Mouse (Mus musculus) MEL (cell line): ENCODE results near the gene Brsk2. TPM values are rescaled to one million over a fixed set of nuclear protein-coding genes. Genes with fewer than 3 reads are reported as not detected.

Experiments used
- DNase-seq: peaks from one replicate; pipeline ENCODE4 v3.0.0; 2011; ENCODE audit warnings: low read depth, low spot score
- H3K27ac ChIP-seq: 2 replicates; pipeline ENCODE4 v1.5.1; 2012; ENCODE audit warnings: low read depth, mild to moderate bottlenecking, control low read depth, low read length, moderate library complexity; ENCODE audit not compliant: control insufficient read depth
- H3K27me3 ChIP-seq, 2 experiments: fragments of 150-350 bp in 1 of 2; sonication (generic) in 1 of 2; 2 replicates each; pipeline ENCODE4 v1.6.1; 2012; ENCODE audit warnings: low read length in 2 of 2, mild to moderate bottlenecking in 2 of 2, improper control_type of control experiment in 1 of 2, moderate library complexity in 1 of 2; ENCODE audit not compliant: insufficient read depth in 2 of 2, control insufficient read depth in 1 of 2
- H3K36me3 ChIP-seq, 2 experiments: 2 replicates each; pipeline ENCODE4 v1.6.1; 2012 to 2014; ENCODE audit warnings: low read length in 2 of 2, improper control_type of control experiment in 1 of 2, inconsistent platforms in 1 of 2, mild to moderate bottlenecking in 1 of 2; ENCODE audit not compliant: insufficient read depth in 2 of 2, control insufficient read depth in 1 of 2
- H3K4me1 ChIP-seq, 2 experiments: fragments of 150-350 bp in 1 of 2; sonication (generic) in 1 of 2; 2 replicates each; pipeline ENCODE4 v1.6.1; 2012; ENCODE audit warnings: low read length in 2 of 2, improper control_type of control experiment in 1 of 2, mild to moderate bottlenecking in 1 of 2; ENCODE audit not compliant: insufficient read depth in 2 of 2, control insufficient read depth in 1 of 2
- H3K4me3 ChIP-seq, 2 experiments: fragments of 150-350 bp in 1 of 2; sonication (generic) in 1 of 2; 2 replicates each; pipeline ENCODE4 v1.5.1; 2012; ENCODE audit warnings: low read depth in 2 of 2, low read length in 2 of 2, mild to moderate bottlenecking in 2 of 2, moderate library complexity in 2 of 2, control low read depth in 1 of 2, improper control_type of control experiment in 1 of 2; ENCODE audit not compliant: control insufficient read depth in 1 of 2, insufficient read depth in 1 of 2
- H3K79me2 ChIP-seq: 2 replicates; pipeline ENCODE4 v1.6.1; 2012; ENCODE audit warnings: mild to moderate bottlenecking, low read length, moderate library complexity; ENCODE audit not compliant: control insufficient read depth, poor library complexity, insufficient read depth
- H3K9ac ChIP-seq: 2 replicates; pipeline ENCODE4 v1.6.1; 2012; ENCODE audit warnings: low read depth, mild to moderate bottlenecking, control low read depth, low read length, moderate library complexity; ENCODE audit not compliant: control insufficient read depth, poor library complexity, severe bottlenecking
- H3K9me3 ChIP-seq: fragments of 150-350 bp; sonication (generic); replicated peaks from 2 replicates; pipeline ENCODE4 v1.6.1; 2012; ENCODE audit warnings: mild to moderate bottlenecking, low read length, improper control_type of control experiment, moderate library complexity; ENCODE audit not compliant: insufficient read depth
- BHLHE40 ChIP-seq: IDR thresholded peaks from 2 replicates; pipeline ENCODE4 v1.6.1; 2012; ENCODE audit warnings: low read depth, mild to moderate bottlenecking, inconsistent platforms, low read length, improper control_type of control experiment, borderline replicate concordance
- CHD2 ChIP-seq: IDR thresholded peaks from 2 replicates; pipeline ENCODE4 v1.6.1; 2011; ENCODE audit warnings: low read length, improper control_type of control experiment
- CTCF ChIP-seq, 3 experiments: IDR thresholded peaks in 2 of 3; conservative IDR thresholded peaks in 1 of 3; 2 replicates each; pipeline ENCODE4 v1.5.1; 2011 to 2012; ENCODE audit warnings: low read length in 3 of 3, low read depth in 2 of 3, mild to moderate bottlenecking in 2 of 3, improper control_type of control experiment in 1 of 3, inconsistent platforms in 1 of 3, mixed read lengths in 1 of 3, moderate library complexity in 1 of 3; ENCODE audit not compliant: control insufficient read depth in 1 of 3, insufficient read depth in 1 of 3, poor library complexity in 1 of 3, severe bottlenecking in 1 of 3
- EP300 ChIP-seq, 2 experiments: IDR thresholded peaks; 2 replicates each; pipeline ENCODE4 v1.6.1; 2011; ENCODE audit warnings: improper control_type of control experiment in 2 of 2, low read length in 2 of 2, low read depth in 1 of 2, mild to moderate bottlenecking in 1 of 2
- GABPA ChIP-seq: IDR thresholded peaks from 2 replicates; pipeline ENCODE4 v1.6.1; 2012; ENCODE audit warnings: low read depth, mild to moderate bottlenecking, inconsistent platforms, low read length, improper control_type of control experiment, moderate library complexity
- JUND ChIP-seq: IDR thresholded peaks from 2 replicates; pipeline ENCODE4 v1.6.1; 2011; ENCODE audit warnings: low read depth, mild to moderate bottlenecking, improper control_type of control experiment, low read length
- MAFK ChIP-seq: IDR thresholded peaks from 2 replicates; pipeline ENCODE4 v1.6.1; 2011; ENCODE audit warnings: low read depth, mild to moderate bottlenecking, low read length, improper control_type of control experiment, borderline replicate concordance
- MXI1 ChIP-seq: IDR thresholded peaks from 2 replicates; pipeline ENCODE4 v1.6.1; 2011; ENCODE audit warnings: mild to moderate bottlenecking, low read depth, low read length, improper control_type of control experiment
- MYC ChIP-seq: IDR thresholded peaks from 2 replicates; pipeline ENCODE4 v1.6.1; 2011; ENCODE audit warnings: low read depth, mild to moderate bottlenecking, low read length, improper control_type of control experiment, moderate library complexity
- NELFE ChIP-seq: IDR thresholded peaks from 2 replicates; pipeline ENCODE4 v1.6.1; 2011; ENCODE audit warnings: low read depth, low read length, improper control_type of control experiment
- POLR2A ChIP-seq, 2 experiments: IDR thresholded peaks; 2 replicates each; pipeline ENCODE4 v1.6.1; 2011 to 2012; ENCODE audit warnings: low read length in 2 of 2, mild to moderate bottlenecking in 2 of 2, control low read depth in 1 of 2, improper control_type of control experiment in 1 of 2, low read depth in 1 of 2, moderate library complexity in 1 of 2; ENCODE audit not compliant: control insufficient read depth in 1 of 2, insufficient read depth in 1 of 2, poor library complexity in 1 of 2
- SIN3A ChIP-seq: IDR thresholded peaks from 2 replicates; pipeline ENCODE4 v1.6.1; 2012; ENCODE audit warnings: low read length, improper control_type of control experiment, inconsistent platforms
- TAL1 ChIP-seq: IDR thresholded peaks from 2 replicates; pipeline ENCODE4 v1.6.1; 2012; ENCODE audit warnings: mild to moderate bottlenecking, inconsistent platforms, low read length, moderate library complexity, mixed read lengths
- TBP ChIP-seq: IDR thresholded peaks from 2 replicates; pipeline ENCODE4 v1.8.0; 2011; ENCODE audit warnings: low read depth, low read length, improper control_type of control experiment
- TCF12 ChIP-seq: IDR thresholded peaks from 2 replicates; pipeline ENCODE4 v1.6.1; 2014; ENCODE audit warnings: low read depth, mild to moderate bottlenecking, inconsistent platforms, low read length, improper control_type of control experiment, moderate library complexity
- UBTF ChIP-seq: IDR thresholded peaks from 2 replicates; pipeline ENCODE4 v1.6.1; 2012; ENCODE audit warnings: low read depth, mild to moderate bottlenecking, inconsistent platforms, low read length, improper control_type of control experiment, moderate library complexity, borderline replicate concordance; ENCODE audit not compliant: insufficient read depth
- USF2 ChIP-seq, 2 experiments: IDR thresholded peaks; 2 replicates each; pipeline ENCODE4 v1.6.1; 2011 to 2012; ENCODE audit warnings: improper control_type of control experiment in 2 of 2, low read length in 2 of 2, borderline replicate concordance in 1 of 2, inconsistent platforms in 1 of 2, low read depth in 1 of 2, mild to moderate bottlenecking in 1 of 2; ENCODE audit not compliant: insufficient read depth in 1 of 2
- ZC3H11A ChIP-seq: IDR thresholded peaks from 2 replicates; pipeline ENCODE4 v1.6.1; 2012; ENCODE audit warnings: low read depth, mild to moderate bottlenecking, inconsistent platforms, low read length, improper control_type of control experiment
- ZMIZ1 ChIP-seq: IDR thresholded peaks from 2 replicates; pipeline ENCODE4 v1.6.1; 2012; ENCODE audit warnings: low read depth, mild to moderate bottlenecking, inconsistent platforms, low read length, improper control_type of control experiment, moderate library complexity
- polyA plus RNA-seq, 2 experiments: library from polyadenylated mRNA; stranded (reverse) in 1 of 2; unstranded in 1 of 2; fragments of >175 nt in 1 of 2; fragments of >200 nt in 1 of 2; gene quantifications; 2 replicates each; pipeline versions ENCODE4 v1.2.1 to v1.2.4; 2012; ENCODE audit warnings: low replicate concordance in 2 of 2, low read depth in 1 of 2; ENCODE audit not compliant: insufficient read length in 2 of 2, insufficient read depth in 1 of 2, missing spikeins in 1 of 2
- total RNA-seq: library from RNA; depleted of rRNA; stranded (reverse); fragments of 300-350 nt; gene quantifications from 2 replicates; pipeline ENCODE4 v1.2.3, GENCODE M21; 2012

The Brsk2 gene
- total and polyA plus RNA-seq, 3 experiments: 0.13 to 0.19 TPM; not detected in 1

GRCm38 (mm10) chr7:141949799-141950103 is 200 bp downstream of the Brsk2 start (continued):
- TF ChIP-seq USF2 (IDR thresholded peaks at IDR 0.05; ENCODE audit: borderline replicate concordance in 1 of 2, insufficient read depth in 1 of 2, low read depth in 1 of 2, low read length in 2 of 2) (no peak), TBP (no peak), MAFK (no peak), TAL1 (no peak)

GRCm38 (mm10) chr7:141950104-141951013 is 808 bp downstream of the Brsk2 start:
- Histone ChIP-seq H3K4me3 (no peak overlapping the region), H3K27ac (no peak overlapping the region), H3K27me3 (0 out of 4 replicates have a peak, but pooled peaks cover 0 to 1% of the 10 kb centered on the region in 2 experiments), H3K36me3 (no peaks in the 10 kb centered on the region), H3K9ac (no peak overlapping the region), H3K9me3 (no peaks in the 10 kb centered on the region), H3K4me1 (no peaks in the 10 kb centered on the region), H3K79me2 (no peaks in the 10 kb centered on the region)
- TF ChIP-seq CHD2 (no peak), TCF12 (no peak), SIN3A (no peak), ZMIZ1 (no peak), ZC3H11A (no peak), MXI1 (no peak)
- DNase-seq: no peak

DNA sequence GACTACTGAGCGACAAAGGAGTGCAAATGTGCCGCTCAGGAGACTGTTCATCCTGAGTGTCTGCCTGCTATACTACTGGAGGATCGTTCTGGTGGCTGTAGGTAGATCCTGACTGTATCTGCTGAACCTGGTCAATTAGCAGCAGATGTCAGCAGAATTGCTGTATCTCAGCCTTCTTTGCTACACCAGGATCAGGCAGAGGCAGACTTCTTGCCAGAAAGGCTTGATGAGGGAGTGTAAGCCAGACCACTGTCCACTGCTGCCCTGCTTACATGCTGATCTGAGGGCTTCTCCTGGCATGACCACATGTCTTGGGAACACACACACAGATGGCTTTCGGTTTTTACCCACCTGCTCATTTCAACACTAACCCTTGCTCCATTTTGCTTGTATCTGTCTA is 2.3 kb downstream of the Brsk2 start:
- H3K9ac ChIP-seq: no peak overlapping the region
- no peaks in the 10 kb centered on the region for H3K4me1 ChIP-seq
- no peaks in the 10 kb centered on the region for H3K79me2 ChIP-seq
- no peak overlapping the region for H3K4me3 ChIP-seq
- no peaks in the 10 kb centered on the region for H3K36me3 ChIP-seq
- TF ChIP-seq MYC (no peak), GABPA (no peak), CTCF (IDR thresholded peaks at IDR 0.05 in 2 of 3, conservative IDR thresholded peaks at IDR 0.05 in 1 of 3; ENCODE audit: control insufficient read depth in 1 of 3, insufficient read depth in 1 of 3, low read depth in 2 of 3, low read length in 3 of 3, poor library complexity in 1 of 3, severe bottlenecking in 1 of 3) (no peak), BHLHE40 (no peak), NELFE (no peak), UBTF (no peak), EP300 (IDR thresholded peaks at IDR 0.05; ENCODE audit: low read depth in 1 of 2, low read length in 2 of 2) (no peak), JUND (no peak), POLR2A (IDR thresholded peaks at IDR 0.05; ENCODE audit: control insufficient read depth in 1 of 2, insufficient read depth in 1 of 2, low read depth in 1 of 2, low read length in 2 of 2, poor library complexity in 1 of 2) (no peak)
- TF ChIP-seq, all 39 proteins: peak for 0
- no peaks in the 10 kb centered on the region for H3K9me3 ChIP-seq
- no peak overlapping the region for H3K27ac ChIP-seq
- H3K27me3 ChIP-seq: 0 out of 4 replicates have a peak, but pooled peaks cover 0 to 1% of the 10 kb centered on the region in 2 experiments
- no peak for DNase-seq
